Mouse (Mus musculus): ENCODE results near the gene Cldn14. TPM values are rescaled to one million over a fixed set of nuclear protein-coding genes. Genes with fewer than 3 reads are reported as not detected.

Cldn14 gene
- polyA plus RNA-seq, 1 experiment from 2014 or later, result not detected

GRCm38 (mm10) chr16:93883423-93884085 lies 125.1 kb downstream of the Cldn14 start, which contains the start of gene Chaf1b:
Gene Chaf1b, plus strand, starts transcription at chr16:93883901.
- Histone ChIP-seq H3K9ac (replicated peaks; ENCODE audit: low read depth, low read length) (peak within 1 kb of the TSS; percentile 29), H3K4me2 (ENCODE audit: low read depth, low read length) (peak within 1 kb of the TSS; percentile 75), H3K4me3 (ENCODE audit: low read depth, low read length) (peak within 1 kb of the TSS; percentile 53), H3K27ac (ENCODE audit: low read depth, low read length) (no peak within 1 kb of the TSS), H3K9me3 (ENCODE audit: control insufficient read depth, low read length) (no peaks in the 10 kb centered on the region), H3K4me1 (ENCODE audit: control insufficient read depth, insufficient read depth, low read length) (no peaks in the 10 kb centered on the region), H3K36me3 (ENCODE audit: control insufficient read depth, insufficient read depth, low read length) (no peaks in the 10 kb centered on the region), H3K27me3 (ENCODE audit: control insufficient read depth, insufficient read depth, low read length) (no peaks in the 10 kb centered on the region)
- ATAC-seq (ENCODE audit: low read depth), result peak; percentile 91
- under 1% methylated on average over 54 of the region's 54 CpGs for WGBS

- no peaks in the 10 kb centered on the region for H3K27me3 ChIP-seq (ENCODE audit: control insufficient read depth, insufficient read depth, low read length)
- no peak for ATAC-seq (ENCODE audit: low read depth)
- H3K4me3 ChIP-seq (ENCODE audit: low read depth, low read length), result no peak overlapping the region
- H3K27ac ChIP-seq (ENCODE audit: low read depth, low read length), result no peak overlapping the region
- no peaks in the 10 kb centered on the region for H3K4me1 ChIP-seq (ENCODE audit: control insufficient read depth, insufficient read depth, low read length)
- H3K4me2 ChIP-seq (ENCODE audit: low read depth, low read length), result no peak overlapping the region
- no peak overlapping the region for H3K9ac ChIP-seq (replicated peaks; ENCODE audit: low read depth, low read length)
- 88% methylated on average over 6 of the region's 6 CpGs for WGBS
- H3K9me3 ChIP-seq (ENCODE audit: control insufficient read depth, low read length), result no peaks in the 10 kb centered on the region
- peaks cover 31% of the 10 kb centered on the region for H3K36me3 ChIP-seq (ENCODE audit: control insufficient read depth, insufficient read depth, low read length)
These were observed 130.8 kb downstream of the Cldn14 start for GRCm38 (mm10) chr16:93877612-93878380.

- 95% methylated on average over 13 of the region's 13 CpGs for WGBS
These were observed 133.8 kb downstream of the Cldn14 start for GRCm38 (mm10) chr16:93874841-93875240.

More at GRCm38 (mm10) chr16:93874841-93875240, 133.8 kb downstream of the Cldn14 start:
- Histone ChIP-seq H3K4me2 (ENCODE audit: low read depth, low read length) (no peak overlapping the region), H3K27me3 (ENCODE audit: control insufficient read depth, insufficient read depth, low read length) (no peaks in the 10 kb centered on the region), H3K36me3 (ENCODE audit: control insufficient read depth, insufficient read depth, low read length) (peaks cover 40% of the 10 kb centered on the region), H3K9ac (replicated peaks; ENCODE audit: low read depth, low read length) (no peak overlapping the region), H3K9me3 (ENCODE audit: control insufficient read depth, low read length) (no peaks in the 10 kb centered on the region), H3K27ac (ENCODE audit: low read depth, low read length) (no peak overlapping the region), H3K4me1 (ENCODE audit: control insufficient read depth, insufficient read depth, low read length) (no peaks in the 10 kb centered on the region), H3K4me3 (ENCODE audit: low read depth, low read length) (no peak overlapping the region)
- no peak for ATAC-seq (ENCODE audit: low read depth)

Other genes starting within 250 kb of the Cldn14 start
- gene Morc3, start 176.7 kb downstream of the Cldn14 start, polyA plus RNA-seq (2014; fragmentation: Nextera tagmentation; extraction: Ambion mirVana), result 37.0 and 39.9 TPM in 2 replicates
- gene Chaf1b, start 124.9 kb downstream of the Cldn14 start, polyA plus RNA-seq (2014; fragmentation: Nextera tagmentation; extraction: Ambion mirVana), result 16.0 and 16.5 TPM in 2 replicates
- 0.08 TPM in 1 of 2 replicates, not detected in the other for gene Sim2, start 76.1 kb upstream of the Cldn14 start, polyA plus RNA-seq (2014; fragmentation: Nextera tagmentation; extraction: Ambion mirVana)